Mouse (Mus musculus): Measurements from ENCODE around the gene Zfp92. TPM values are rescaled to one million over a fixed set of nuclear protein-coding genes. Genes with fewer than 3 reads are reported as not detected.

The Zfp92 gene
- polyA plus RNA-seq, 1 experiment from 2014 or later = not detected

- Histone ChIP-seq H3K4me3 (ENCODE audit: low read length) (no peak overlapping the region), H3K27ac (ENCODE audit: low read length) (peak overlapping the region; percentile 75), H3K4me2 (ENCODE audit: low read depth, low read length) (no peak overlapping the region), H3K4me1 (ENCODE audit: control insufficient read depth, insufficient read depth, low read length) (no peaks in the 10 kb centered on the region), H3K36me3 (ENCODE audit: control insufficient read depth, insufficient read depth) (no peaks in the 10 kb centered on the region), H3K9me3 (replicated peaks; ENCODE audit: control insufficient read depth, low read length) (no peaks in the 10 kb centered on the region), H3K27me3 (ENCODE audit: control insufficient read depth, insufficient read depth, low read length) (no peaks in the 10 kb centered on the region), H3K9ac (ENCODE audit: low read length) (no peak overlapping the region)
- WGBS = 45% methylated on average over 5 of the region's 5 CpGs
- peak; percentile 45; the same call in 1 of the 2 replicates for ATAC-seq (replicated peaks; ENCODE audit: extremely low read depth, insufficient read depth, low FRiP score)
Observed at GRCm38 (mm10) chrX:73467446-73468241, 56.7 kb downstream of the Zfp92 start.

- no peaks in the 10 kb centered on the region for H3K27me3 ChIP-seq (ENCODE audit: control insufficient read depth, insufficient read depth, low read length)
- no peaks in the 10 kb centered on the region for H3K4me1 ChIP-seq (ENCODE audit: control insufficient read depth, insufficient read depth, low read length)
- H3K4me3 ChIP-seq (ENCODE audit: low read length) = no peak overlapping the region
- no peaks in the 10 kb centered on the region for H3K9me3 ChIP-seq (replicated peaks; ENCODE audit: control insufficient read depth, low read length)
- H3K9ac ChIP-seq (ENCODE audit: low read length) = no peak overlapping the region
- WGBS = 64% methylated on average over 3 of the region's 3 CpGs
- no peak overlapping the region for H3K4me2 ChIP-seq (ENCODE audit: low read depth, low read length)
- no peaks in the 10 kb centered on the region for H3K36me3 ChIP-seq (ENCODE audit: control insufficient read depth, insufficient read depth)
- no peak for ATAC-seq (replicated peaks; ENCODE audit: extremely low read depth, insufficient read depth, low FRiP score)
- peak overlapping the region; percentile 75 for H3K27ac ChIP-seq (ENCODE audit: low read length)
Observed at GRCm38 (mm10) chrX:73468330-73468729, 57.4 kb downstream of the Zfp92 start.

GRCm38 (mm10) chrX:73468752-73469151 is 57.9 kb downstream of the Zfp92 start:
- Histone ChIP-seq H3K9me3 (replicated peaks; ENCODE audit: control insufficient read depth, low read length) (no peaks in the 10 kb centered on the region), H3K4me1 (ENCODE audit: control insufficient read depth, insufficient read depth, low read length) (no peaks in the 10 kb centered on the region), H3K27ac (ENCODE audit: low read length) (peak overlapping the region; percentile 40; the same call in 1 of the 2 replicates), H3K36me3 (ENCODE audit: control insufficient read depth, insufficient read depth) (no peaks in the 10 kb centered on the region), H3K9ac (ENCODE audit: low read length) (no peak overlapping the region), H3K4me3 (ENCODE audit: low read length) (no peak overlapping the region), H3K27me3 (ENCODE audit: control insufficient read depth, insufficient read depth, low read length) (no peaks in the 10 kb centered on the region), H3K4me2 (ENCODE audit: low read depth, low read length) (no peak overlapping the region)
- ATAC-seq (replicated peaks; ENCODE audit: extremely low read depth, insufficient read depth, low FRiP score) = no peak
- WGBS = 67% methylated on average over 1 of the region's 1 CpGs

- 78% methylated on average over 3 of the region's 3 CpGs for WGBS
- no peak overlapping the region for H3K4me3 ChIP-seq (ENCODE audit: low read length)
- ATAC-seq (replicated peaks; ENCODE audit: extremely low read depth, insufficient read depth, low FRiP score) = no peak
- peaks cover 3% of the 10 kb centered on the region; the same call in 1 of the 2 replicates for H3K4me1 ChIP-seq (ENCODE audit: control insufficient read depth, insufficient read depth, low read length)
- no peaks in the 10 kb centered on the region for H3K36me3 ChIP-seq (ENCODE audit: control insufficient read depth, insufficient read depth)
- no peaks in the 10 kb centered on the region for H3K27me3 ChIP-seq (ENCODE audit: control insufficient read depth, insufficient read depth, low read length)
- no peak overlapping the region for H3K9ac ChIP-seq (ENCODE audit: low read length)
- H3K27ac ChIP-seq (ENCODE audit: low read length) = no peak overlapping the region
- H3K9me3 ChIP-seq (replicated peaks; ENCODE audit: control insufficient read depth, low read length) = no peaks in the 10 kb centered on the region
- no peak overlapping the region for H3K4me2 ChIP-seq (ENCODE audit: low read depth, low read length)
Observed at GRCm38 (mm10) chrX:73471764-73472163, 60.9 kb downstream of the Zfp92 start.

DNA sequence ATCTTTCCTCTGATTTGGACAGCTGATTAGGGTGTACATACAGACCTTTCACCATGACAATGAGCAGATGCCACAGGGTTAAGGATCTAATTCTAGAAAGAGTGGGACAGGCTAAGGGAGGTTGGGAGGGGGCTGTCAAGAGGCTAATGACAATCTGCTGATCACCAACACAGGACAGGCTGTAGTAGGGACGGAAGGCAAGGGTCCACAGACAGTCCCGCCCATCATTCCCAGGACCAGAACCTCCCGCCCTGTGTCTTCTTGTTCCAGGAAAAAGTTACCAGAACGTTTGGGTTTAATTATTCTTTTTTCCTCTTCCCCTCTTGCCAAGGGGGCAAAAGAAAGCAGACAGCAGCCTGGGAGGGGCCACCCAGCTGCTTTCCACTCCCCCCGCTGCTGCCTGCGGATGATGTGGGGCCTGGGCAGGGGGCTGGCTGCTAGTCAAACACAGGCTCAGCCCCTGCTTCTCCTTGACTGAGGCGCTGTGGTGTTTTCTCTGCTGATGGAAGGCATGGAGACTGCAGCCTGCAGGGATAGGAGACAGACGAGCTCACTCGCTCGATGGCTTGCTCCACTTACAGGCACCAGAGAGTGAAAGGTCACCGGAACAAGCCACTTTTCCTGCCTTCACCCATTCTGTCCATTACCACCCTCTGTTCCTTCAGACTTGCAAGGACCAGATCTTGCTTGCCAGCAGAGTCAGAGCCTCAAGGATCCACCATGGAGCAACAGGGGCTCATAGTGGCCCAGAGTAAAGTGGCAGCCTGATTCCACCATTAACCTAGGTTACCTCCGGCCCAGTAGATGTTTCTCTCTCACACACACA is 63.7 kb downstream of the Zfp92 start:
- no peaks in the 10 kb centered on the region for H3K36me3 ChIP-seq (ENCODE audit: control insufficient read depth, insufficient read depth)
- WGBS = 50% methylated on average over 12 of the region's 12 CpGs
- no peak overlapping the region for H3K4me2 ChIP-seq (ENCODE audit: low read depth, low read length)
- H3K9me3 ChIP-seq (replicated peaks; ENCODE audit: control insufficient read depth, low read length) = no peaks in the 10 kb centered on the region
- H3K27me3 ChIP-seq (ENCODE audit: control insufficient read depth, insufficient read depth, low read length) = 0 out of 2 replicates have a peak, but pooled peaks cover 2% of the 10 kb centered on the region
- no peak overlapping the region for H3K9ac ChIP-seq (ENCODE audit: low read length)
- H3K4me3 ChIP-seq (ENCODE audit: low read length) = no peak overlapping the region
- ATAC-seq (replicated peaks; ENCODE audit: extremely low read depth, insufficient read depth, low FRiP score) = peak; percentile 57; the same call in 1 of the 2 replicates
- peak overlapping the region; percentile 46 for H3K27ac ChIP-seq (ENCODE audit: low read length)
- H3K4me1 ChIP-seq (ENCODE audit: control insufficient read depth, insufficient read depth, low read length) = peaks cover 3% of the 10 kb centered on the region; the same call in 1 of the 2 replicates

- H3K4me2 ChIP-seq (ENCODE audit: low read depth, low read length) = no peak overlapping the region
- peaks cover 3% of the 10 kb centered on the region; the same call in 1 of the 2 replicates for H3K4me1 ChIP-seq (ENCODE audit: control insufficient read depth, insufficient read depth, low read length)
- H3K27ac ChIP-seq (ENCODE audit: low read length) = peak overlapping the region; percentile 44
- H3K36me3 ChIP-seq (ENCODE audit: control insufficient read depth, insufficient read depth) = no peaks in the 10 kb centered on the region
- H3K27me3 ChIP-seq (ENCODE audit: control insufficient read depth, insufficient read depth, low read length) = 0 out of 2 replicates have a peak, but pooled peaks cover 2% of the 10 kb centered on the region
- WGBS = 74% methylated on average over 1 of the region's 1 CpGs
- H3K9me3 ChIP-seq (replicated peaks; ENCODE audit: control insufficient read depth, low read length) = no peaks in the 10 kb centered on the region
- ATAC-seq (replicated peaks; ENCODE audit: extremely low read depth, insufficient read depth, low FRiP score) = no peak
- H3K9ac ChIP-seq (ENCODE audit: low read length) = no peak overlapping the region
- no peak overlapping the region for H3K4me3 ChIP-seq (ENCODE audit: low read length)
Observed at GRCm38 (mm10) chrX:73475658-73476256, 64.9 kb downstream of the Zfp92 start.

GRCm38 (mm10) chrX:73476621-73477020 is 65.7 kb downstream of the Zfp92 start:
- peak; percentile 71 for ATAC-seq (replicated peaks; ENCODE audit: extremely low read depth, insufficient read depth, low FRiP score)
- peaks cover 3% of the 10 kb centered on the region; the same call in 1 of the 2 replicates for H3K4me1 ChIP-seq (ENCODE audit: control insufficient read depth, insufficient read depth, low read length)
- H3K4me3 ChIP-seq (ENCODE audit: low read length) = no peak overlapping the region
- H3K36me3 ChIP-seq (ENCODE audit: control insufficient read depth, insufficient read depth) = no peaks in the 10 kb centered on the region
- 53% methylated on average over 2 of the region's 2 CpGs for WGBS
- no peaks in the 10 kb centered on the region for H3K9me3 ChIP-seq (replicated peaks; ENCODE audit: control insufficient read depth, low read length)
- H3K27me3 ChIP-seq (ENCODE audit: control insufficient read depth, insufficient read depth, low read length) = 0 out of 2 replicates have a peak, but pooled peaks cover 2% of the 10 kb centered on the region
- H3K9ac ChIP-seq (ENCODE audit: low read length) = no peak overlapping the region
- H3K27ac ChIP-seq (ENCODE audit: low read length) = peak overlapping the region; percentile 74
- no peak overlapping the region for H3K4me2 ChIP-seq (ENCODE audit: low read depth, low read length)

DNA sequence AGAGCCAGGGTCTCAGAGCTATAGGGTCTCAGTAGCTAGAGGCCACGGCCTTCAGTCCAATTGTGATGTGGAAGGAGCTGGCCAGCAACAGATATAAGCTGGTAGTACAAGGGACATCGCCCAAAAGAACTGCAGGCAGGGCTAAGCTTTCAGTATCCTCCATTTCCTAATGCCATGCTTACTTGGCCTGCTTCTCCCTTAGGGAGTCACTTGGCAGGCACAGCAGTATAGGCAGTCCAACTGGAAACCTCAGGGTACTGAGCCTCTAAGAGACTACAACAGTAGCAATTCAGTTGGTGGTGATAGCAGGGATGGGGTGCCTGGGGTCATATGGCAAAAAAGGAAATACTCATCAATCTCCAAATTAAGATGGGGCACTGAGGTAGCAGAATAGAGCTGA is 66.6 kb downstream of the Zfp92 start:
- no peak overlapping the region for H3K4me2 ChIP-seq (ENCODE audit: low read depth, low read length)
- no peak overlapping the region for H3K4me3 ChIP-seq (ENCODE audit: low read length)
- WGBS = 61% methylated on average over 2 of the region's 2 CpGs
- no peaks in the 10 kb centered on the region for H3K36me3 ChIP-seq (ENCODE audit: control insufficient read depth, insufficient read depth)
- no peak overlapping the region for H3K9ac ChIP-seq (ENCODE audit: low read length)
- no peaks in the 10 kb centered on the region for H3K9me3 ChIP-seq (replicated peaks; ENCODE audit: control insufficient read depth, low read length)
- ATAC-seq (replicated peaks; ENCODE audit: extremely low read depth, insufficient read depth, low FRiP score) = no peak
- 0 out of 2 replicates have a peak, but pooled peaks cover 2% of the 10 kb centered on the region for H3K27me3 ChIP-seq (ENCODE audit: control insufficient read depth, insufficient read depth, low read length)
- peaks cover 3% of the 10 kb centered on the region; the same call in 1 of the 2 replicates for H3K4me1 ChIP-seq (ENCODE audit: control insufficient read depth, insufficient read depth, low read length)
- H3K27ac ChIP-seq (ENCODE audit: low read length) = no peak overlapping the region; the same call in 1 of the 2 replicates
